ENCODE assay signal across 22 mouse cellular contexts in the genomic region with DNA sequence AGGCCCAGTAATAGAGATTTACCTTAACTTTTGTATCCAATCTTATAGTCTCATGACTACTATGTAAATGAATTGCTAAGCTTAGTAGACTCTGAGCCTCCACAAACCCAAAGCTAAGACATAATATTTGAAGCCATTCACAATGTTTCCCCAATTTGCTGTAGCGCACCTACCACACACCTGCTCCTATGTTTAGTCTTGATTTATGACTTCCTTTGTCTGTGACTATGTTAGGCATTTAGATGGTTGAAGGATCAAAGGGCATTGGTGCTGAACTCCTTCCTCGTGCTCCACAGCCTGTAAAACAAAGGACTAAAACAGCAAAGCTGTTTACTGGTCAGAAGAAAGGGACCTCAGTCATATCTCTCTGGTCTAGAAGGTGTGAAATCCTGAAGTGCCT.
DNase-seq lines count a peak whose midpoint lies in the region; ATAC-seq and TF ChIP-seq lines count a peak whose summit lies in the region.
"Had no signal": no experiment of that assay in that cellular context is flagged by ENCODE, and none has a peak within 500 bp of the region (broad histone marks: within the 10 kb centered on the region; RNA-seq: fewer than 3 reads in every experiment).

No protein-coding gene starts in this region.

- H3K27ac ChIP-seq in kidney, embryonic 16.5 days (ENCODE audit: low read length) = no peak overlapping the region
- H3K27ac ChIP-seq in intestine, embryonic 16.5 days (ENCODE audit: low read length) = no peak overlapping the region
- H3K27ac ChIP-seq in small intestine, adult 2 months (ENCODE audit: insufficient read depth, low read depth, low read length) = 0 out of 2 replicates have a peak overlapping the region, but pooled peaks have one; percentile 22
- no peak overlapping the region for H3K27ac ChIP-seq in gastrocnemius, adult 2 months
- H3K27ac ChIP-seq: heart, adult 2 months; hindbrain, embryonic 12.5 days; hindbrain, embryonic 15.5 days had no signal

- no peak for TF ChIP-seq POLR2A in small intestine, adult 2 months (IDR thresholded peaks at IDR 0.05; ENCODE audit: low read depth, low read length)

- H3K4me3 ChIP-seq in kidney, embryonic 16.5 days (ENCODE audit: low read length) = no peak overlapping the region
- H3K4me3 ChIP-seq in intestine, embryonic 16.5 days (ENCODE audit: low read length) = no peak overlapping the region
- no peak overlapping the region for H3K4me3 ChIP-seq in small intestine, adult 2 months (ENCODE audit: low read depth, low read length)
- no peak overlapping the region for H3K4me3 ChIP-seq in gastrocnemius, adult 2 months
- H3K4me3 ChIP-seq: heart, adult 2 months; hindbrain, embryonic 12.5 days; hindbrain, embryonic 15.5 days had no signal

- no peaks in the 10 kb centered on the region for H3K9me3 ChIP-seq in kidney, embryonic 16.5 days (ENCODE audit: low read length)
- H3K9me3 ChIP-seq in intestine, embryonic 16.5 days (ENCODE audit: control insufficient read depth, low read length) = no peaks in the 10 kb centered on the region
- H3K9me3 ChIP-seq: hindbrain, embryonic 12.5 days; hindbrain, embryonic 15.5 days had no signal

- no peaks in the 10 kb centered on the region for H3K36me3 ChIP-seq in kidney, embryonic 16.5 days (ENCODE audit: insufficient read depth, low read length)
- H3K36me3 ChIP-seq in intestine, embryonic 16.5 days (ENCODE audit: control insufficient read depth, insufficient read depth, low read length) = no peaks in the 10 kb centered on the region
- no peaks in the 10 kb centered on the region for H3K36me3 ChIP-seq in small intestine, adult 2 months (ENCODE audit: control insufficient read depth, insufficient read depth, low read length)
- H3K36me3 ChIP-seq: hindbrain, embryonic 12.5 days; hindbrain, embryonic 15.5 days had no signal

- H3K27me3 ChIP-seq in kidney, embryonic 16.5 days (ENCODE audit: insufficient read depth, low read length) = no peaks in the 10 kb centered on the region
- H3K27me3 ChIP-seq in intestine, embryonic 16.5 days (replicated peaks; ENCODE audit: control insufficient read depth, insufficient read depth, low read length) = no peaks in the 10 kb centered on the region
- no peaks in the 10 kb centered on the region for H3K27me3 ChIP-seq in small intestine, adult 2 months (ENCODE audit: control insufficient read depth, insufficient read depth, low read length)

- 10% methylated on average over 2 of the region's 2 CpGs for WGBS in kidney, embryonic 16.5 days
- WGBS in intestine, embryonic 16.5 days = 27% methylated on average over 2 of the region's 2 CpGs
- WGBS in small intestine, adult 2 months = 22% methylated on average over 2 of the region's 2 CpGs

- intact Hi-C loops in gastrocnemius, adult 2 months (cut with DNase I) = no loop called here

- no peak for TF ChIP-seq CTCF in small intestine, adult 2 months (IDR thresholded peaks at IDR 0.05; ENCODE audit: extremely low read depth, insufficient read length, insufficient replicate concordance, low read depth, low read length)
- TF ChIP-seq CTCF in gastrocnemius, adult 2 months (IDR thresholded peaks at IDR 0.05) = no peak

- DNase-seq in heart, adult 11 months = peak; percentile 27
- DNase-seq in heart, adult 9 months (ENCODE audit: low spot score in 2 of 2) = no peak
- DNase-seq in kidney, adult 11 months = no peak
- no peak for DNase-seq in gastrocnemius, adult 2 months
- DNase-seq in right cerebral cortex, postnatal 14 days = no peak
- DNase-seq: adrenal gland, adult 8-10 months; adrenal gland, postnatal 25 days; B cell, adult 2 months; cerebellum, adult 18-20 months; cerebellum, adult 9-10 months; cerebellum, postnatal 14 days; forebrain, postnatal 0 days; gastrocnemius, postnatal 25 days; heart, adult 2 months had no signal

- no peak overlapping the region for H3K4me2 ChIP-seq in kidney, embryonic 16.5 days (replicated peaks; ENCODE audit: low read depth, low read length)
- H3K4me2 ChIP-seq in intestine, embryonic 16.5 days (ENCODE audit: low read depth, low read length) = no peak overlapping the region
- H3K4me2 ChIP-seq: heart, embryonic 11.5 days; hindbrain, embryonic 12.5 days; hindbrain, embryonic 15.5 days had no signal

- H3K9ac ChIP-seq in kidney, embryonic 16.5 days (replicated peaks; ENCODE audit: low read length) = no peak overlapping the region
- H3K9ac ChIP-seq in intestine, embryonic 16.5 days (ENCODE audit: low read depth, low read length) = no peak overlapping the region
- H3K9ac ChIP-seq: forebrain, postnatal 0 days; hindbrain, embryonic 12.5 days; hindbrain, embryonic 15.5 days had no signal

- ATAC-seq in kidney, embryonic 16.5 days (ENCODE audit: low FRiP score, low TSS enrichment) = peak; percentile 76; the same call in 1 of the 2 replicates
- peak; percentile 78 for ATAC-seq in intestine, embryonic 16.5 days
- ATAC-seq: activated CD4-positive, CD25-positive, alpha-beta regulatory T cell, adult 4 months; forebrain, embryonic 14.5 days; forebrain, postnatal 0 days had no signal

- H3K4me1 ChIP-seq in kidney, embryonic 16.5 days (ENCODE audit: insufficient read depth, low read length) = no peaks in the 10 kb centered on the region; the same call in 1 of the 2 replicates
- 0 out of 2 replicates have a peak, but pooled peaks cover 4% of the 10 kb centered on the region for H3K4me1 ChIP-seq in intestine, embryonic 16.5 days (ENCODE audit: control insufficient read depth, insufficient read depth, low read length)
- H3K4me1 ChIP-seq in small intestine, adult 2 months (ENCODE audit: control insufficient read depth, insufficient read depth, insufficient read length, low read length) = peaks cover 3% of the 10 kb centered on the region; the same call in 1 of the 2 replicates
